Mouse (Mus musculus) embryonic facial prominence, embryonic 11.5 days (tissue): Measurements from ENCODE around the gene Fam155a. TPM values are rescaled to one million over a fixed set of nuclear protein-coding genes. Genes with fewer than 3 reads are reported as not detected.

ENCODE experiments used
- ATAC-seq: fragments of 200-750 bp; cut with Nextera tagmentation; replicated peaks from 2 replicates; pipeline ENCODE4 v1.8.0; 2017; ENCODE audit warnings: low read depth; ENCODE audit not compliant: insufficient number of reproducible peaks, low FRiP score, low TSS enrichment
- DNase-seq: peaks from one replicate; pipeline ENCODE4 v3.0.0-alpha.2; 2015; ENCODE audit warnings: low spot score
- H3K27ac ChIP-seq: fragments of 300-500 bp; sonication (generic); replicated peaks from 2 replicates; pipeline ENCODE4 v1.5.1; 2014; ENCODE audit warnings: mild to moderate bottlenecking, low read depth, low read length, control low read depth
- H3K27me3 ChIP-seq: fragments of 300-500 bp; sonication (generic); 2 replicates; pipeline ENCODE4 v1.6.1; 2014; ENCODE audit warnings: mild to moderate bottlenecking, low read length, moderate library complexity, mixed read lengths; ENCODE audit not compliant: control insufficient read depth, insufficient read depth
- H3K36me3 ChIP-seq: fragments of 300-500 bp; sonication (generic); replicated peaks from 2 replicates; pipeline ENCODE4 v1.6.1; 2014; ENCODE audit warnings: low read depth, mild to moderate bottlenecking, low read length, moderate library complexity, mixed read lengths; ENCODE audit not compliant: control insufficient read depth, insufficient read depth
- H3K4me1 ChIP-seq: fragments of 300-500 bp; sonication (generic); 2 replicates; pipeline ENCODE4 v1.6.1; 2014; ENCODE audit warnings: low read length, mixed read lengths; ENCODE audit not compliant: control insufficient read depth, insufficient read depth
- H3K4me2 ChIP-seq: fragments of 300-500 bp; sonication (generic); 2 replicates; pipeline ENCODE4 v1.6.1; 2014; ENCODE audit warnings: low read depth, mild to moderate bottlenecking, control low read depth, low read length, moderate library complexity
- H3K4me3 ChIP-seq: fragments of 300-500 bp; sonication (generic); 2 replicates; pipeline ENCODE4 v1.5.1; 2014; ENCODE audit warnings: low read depth, low read length, control low read depth
- H3K9ac ChIP-seq: fragments of 300-500 bp; sonication (generic); replicated peaks from 2 replicates; pipeline ENCODE4 v1.6.1; 2014; ENCODE audit warnings: mild to moderate bottlenecking, control low read depth, low read length
- H3K9me3 ChIP-seq: fragments of 300-500 bp; sonication (generic); replicated peaks from 2 replicates; pipeline ENCODE4 v1.6.1; 2016; ENCODE audit warnings: mild to moderate bottlenecking, low read length, inconsistent platforms, mixed read lengths; ENCODE audit not compliant: control insufficient read depth
- WGBS: fragments of 180-500 bp; shearing (Covaris S2); extraction: QIAGEN DNeasy Blood & Tissue Kit; methylation state at CpG from one replicate; pipeline ENCODE4 v1.1.7; 2014; 5-methylcytosine and 5-hydroxymethylcytosine counted together
- polyA plus RNA-seq: library from polyadenylated mRNA; unstranded; fragments of >200 nt; fragmentation: Nextera tagmentation; extraction: Ambion mirVana; gene quantifications from 2 replicates; pipeline ENCODE4 v1.2.1, GENCODE M21; 2014

Gene Fam155a
- polyA plus RNA-seq, 1 experiment from 2014 or later = 0.83 TPM

DNA sequence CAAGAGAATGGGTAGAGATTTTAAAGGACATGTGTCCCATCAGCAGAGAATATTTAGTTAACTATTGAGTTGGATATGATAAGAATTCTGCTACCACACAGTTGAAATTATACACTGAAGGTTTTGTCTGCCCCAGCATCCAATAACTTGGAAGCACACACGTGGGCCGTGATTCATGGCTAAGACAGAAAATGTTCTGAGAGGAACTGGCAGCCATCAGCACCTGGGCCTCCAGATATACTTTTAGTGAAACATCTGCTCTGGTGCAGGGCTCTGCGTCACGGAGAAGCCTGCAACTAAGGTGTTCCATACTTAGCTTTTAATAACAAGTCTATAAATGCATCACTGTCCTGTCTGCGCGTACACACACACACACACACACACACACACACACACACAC lies 24.8 kb upstream of the Fam155a start:
- Histone ChIP-seq H3K4me1 (no peaks in the 10 kb centered on the region), H3K36me3 (no peaks in the 10 kb centered on the region), H3K9ac (no peak overlapping the region), H3K27me3 (no peaks in the 10 kb centered on the region), H3K27ac (no peak overlapping the region), H3K9me3 (no peaks in the 10 kb centered on the region), H3K4me2 (no peak overlapping the region), H3K4me3 (no peak overlapping the region)
- ATAC-seq (no peak), DNase-seq (no peak)
- WGBS = 94% methylated on average over 6 of the region's 6 CpGs

DNA sequence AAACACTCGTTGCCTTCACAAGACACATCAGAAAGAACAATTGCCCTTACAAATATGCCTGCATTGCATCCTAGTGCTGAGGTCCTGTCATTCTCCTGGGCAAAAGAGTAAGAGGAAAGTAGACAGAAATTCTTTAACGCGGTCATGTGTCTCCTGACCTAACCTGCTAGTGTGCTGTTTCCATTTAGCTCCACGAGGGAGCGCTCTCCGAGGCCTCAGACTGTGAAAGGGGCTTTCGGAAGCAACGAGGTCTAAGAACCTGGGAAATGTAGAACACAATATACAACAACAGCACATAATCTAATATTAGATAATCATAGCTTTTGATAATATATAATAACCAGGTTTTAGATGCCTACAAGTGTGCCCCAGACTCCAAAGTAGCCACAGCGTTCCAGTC lies 22.4 kb upstream of the Fam155a start:
- Histone ChIP-seq H3K9ac (no peak overlapping the region), H3K36me3 (no peaks in the 10 kb centered on the region), H3K27me3 (no peaks in the 10 kb centered on the region), H3K4me3 (no peak overlapping the region), H3K9me3 (no peaks in the 10 kb centered on the region), H3K27ac (no peak overlapping the region), H3K4me1 (no peaks in the 10 kb centered on the region), H3K4me2 (no peak overlapping the region)
- 51% methylated on average over 9 of the region's 9 CpGs for WGBS
- ATAC-seq (no peak), DNase-seq (no peak)

DNA sequence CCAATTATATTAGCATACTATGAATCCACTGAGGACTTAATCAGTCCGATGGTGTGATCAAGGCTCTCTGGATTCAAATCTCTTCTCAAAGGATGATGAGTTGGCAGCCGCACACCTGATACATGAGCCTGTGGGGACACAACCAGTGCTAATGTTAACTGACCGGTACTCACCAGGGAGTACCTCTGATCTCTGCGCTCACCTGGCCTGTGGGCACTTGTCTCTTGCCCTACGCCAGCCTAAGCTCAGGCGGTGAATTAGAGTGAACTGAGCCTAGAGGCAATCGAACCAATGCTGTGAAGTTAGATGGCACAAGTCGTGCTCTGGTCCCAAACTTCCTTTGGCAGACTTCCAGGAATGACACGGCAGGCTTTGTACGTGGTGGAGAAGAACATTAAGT lies 9.4 kb upstream of the Fam155a start:
- Histone ChIP-seq H3K9me3 (no peaks in the 10 kb centered on the region), H3K4me1 (no peaks in the 10 kb centered on the region), H3K27me3 (no peaks in the 10 kb centered on the region), H3K27ac (no peak overlapping the region), H3K4me2 (no peak overlapping the region), H3K9ac (no peak overlapping the region), H3K4me3 (no peak overlapping the region), H3K36me3 (no peaks in the 10 kb centered on the region)
- ATAC-seq = no peak
- 88% methylated on average over 10 of the region's 10 CpGs for WGBS
- no peak for DNase-seq

DNA sequence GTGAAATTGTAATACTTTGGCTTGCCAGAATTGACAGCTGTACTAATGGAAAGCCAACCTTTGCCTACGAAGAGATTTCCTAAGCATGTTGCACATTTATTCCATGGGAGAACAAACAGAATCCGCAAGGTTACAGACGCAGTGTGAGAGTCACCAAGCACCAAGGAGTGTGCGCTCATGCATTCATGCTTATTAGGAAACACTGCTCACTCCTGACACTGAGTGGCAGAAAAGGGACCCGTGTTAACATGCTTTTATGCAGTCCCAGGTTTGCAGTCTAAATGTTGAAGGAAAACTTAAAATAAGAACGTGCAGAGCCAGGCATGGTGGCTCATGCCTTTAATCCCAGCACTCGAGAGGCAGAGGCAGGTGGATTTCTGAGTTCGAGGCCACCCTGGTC lies 7.2 kb upstream of the Fam155a start:
- no peaks in the 10 kb centered on the region for H3K4me1 ChIP-seq
- H3K36me3 ChIP-seq = no peaks in the 10 kb centered on the region
- no peaks in the 10 kb centered on the region for H3K9me3 ChIP-seq
- H3K4me3 ChIP-seq = no peak overlapping the region
- H3K27ac ChIP-seq = no peak overlapping the region
- no peak overlapping the region for H3K4me2 ChIP-seq
- DNase-seq = no peak
- WGBS = 84% methylated on average over 8 of the region's 8 CpGs
- H3K27me3 ChIP-seq = no peaks in the 10 kb centered on the region
- ATAC-seq = no peak
- H3K9ac ChIP-seq = no peak overlapping the region

DNA sequence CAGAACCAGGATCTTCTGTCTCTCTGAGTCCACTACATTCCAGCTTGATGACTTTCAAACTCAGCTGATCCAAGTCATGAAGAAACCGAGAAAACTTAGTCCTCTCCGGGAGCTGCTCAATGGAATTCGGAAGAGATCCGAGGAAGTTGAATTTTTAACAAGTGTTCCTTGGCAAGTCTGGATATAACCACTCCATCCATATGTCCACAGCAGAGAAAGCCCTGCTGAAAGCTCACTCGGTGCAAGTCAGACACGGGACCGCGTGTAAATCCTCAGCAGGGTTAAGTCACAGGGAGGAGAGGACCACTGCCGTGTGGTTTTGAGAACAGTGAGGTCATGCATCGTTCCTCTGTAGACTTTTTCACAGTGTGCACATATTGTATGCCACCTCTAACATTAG lies 5.9 kb upstream of the Fam155a start:
- ATAC-seq (no peak), DNase-seq (no peak)
- Histone ChIP-seq H3K27me3 (peaks cover under 1% of the 10 kb centered on the region), H3K4me2 (no peak overlapping the region), H3K4me3 (no peak overlapping the region), H3K4me1 (0 out of 2 replicates have a peak, but pooled peaks cover 2% of the 10 kb centered on the region), H3K9me3 (no peaks in the 10 kb centered on the region), H3K36me3 (no peaks in the 10 kb centered on the region), H3K27ac (no peak overlapping the region), H3K9ac (no peak overlapping the region)
- WGBS = 86% methylated on average over 10 of the region's 10 CpGs

DNA sequence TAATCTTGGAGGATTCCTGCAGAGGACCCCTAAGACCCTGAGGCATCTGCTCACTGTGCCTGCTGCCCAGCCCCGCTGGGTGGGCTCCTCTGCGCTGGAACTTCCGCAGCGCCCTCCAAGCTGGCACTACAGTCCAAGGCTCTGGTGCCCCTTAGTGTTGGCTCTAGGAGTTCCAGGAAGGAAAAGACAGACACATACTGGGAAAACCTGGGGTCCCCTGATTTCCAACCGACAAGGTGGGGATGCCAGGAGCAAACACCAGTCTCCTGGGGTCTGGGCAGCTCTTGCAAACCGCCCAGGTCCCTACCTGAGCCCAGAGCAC lies 1.5 kb upstream of the Fam155a start:
- ATAC-seq (no peak), DNase-seq (peak; percentile 24)
- Histone ChIP-seq H3K4me2 (no peak overlapping the region), H3K9me3 (no peaks in the 10 kb centered on the region), H3K27me3 (peaks cover 18% of the 10 kb centered on the region), H3K9ac (no peak overlapping the region), H3K4me3 (no peak overlapping the region), H3K36me3 (no peaks in the 10 kb centered on the region), H3K27ac (no peak overlapping the region), H3K4me1 (peaks cover 5% of the 10 kb centered on the region; the same call in 1 of the 2 replicates)
- WGBS = 2% methylated on average over 6 of the region's 6 CpGs

DNA sequence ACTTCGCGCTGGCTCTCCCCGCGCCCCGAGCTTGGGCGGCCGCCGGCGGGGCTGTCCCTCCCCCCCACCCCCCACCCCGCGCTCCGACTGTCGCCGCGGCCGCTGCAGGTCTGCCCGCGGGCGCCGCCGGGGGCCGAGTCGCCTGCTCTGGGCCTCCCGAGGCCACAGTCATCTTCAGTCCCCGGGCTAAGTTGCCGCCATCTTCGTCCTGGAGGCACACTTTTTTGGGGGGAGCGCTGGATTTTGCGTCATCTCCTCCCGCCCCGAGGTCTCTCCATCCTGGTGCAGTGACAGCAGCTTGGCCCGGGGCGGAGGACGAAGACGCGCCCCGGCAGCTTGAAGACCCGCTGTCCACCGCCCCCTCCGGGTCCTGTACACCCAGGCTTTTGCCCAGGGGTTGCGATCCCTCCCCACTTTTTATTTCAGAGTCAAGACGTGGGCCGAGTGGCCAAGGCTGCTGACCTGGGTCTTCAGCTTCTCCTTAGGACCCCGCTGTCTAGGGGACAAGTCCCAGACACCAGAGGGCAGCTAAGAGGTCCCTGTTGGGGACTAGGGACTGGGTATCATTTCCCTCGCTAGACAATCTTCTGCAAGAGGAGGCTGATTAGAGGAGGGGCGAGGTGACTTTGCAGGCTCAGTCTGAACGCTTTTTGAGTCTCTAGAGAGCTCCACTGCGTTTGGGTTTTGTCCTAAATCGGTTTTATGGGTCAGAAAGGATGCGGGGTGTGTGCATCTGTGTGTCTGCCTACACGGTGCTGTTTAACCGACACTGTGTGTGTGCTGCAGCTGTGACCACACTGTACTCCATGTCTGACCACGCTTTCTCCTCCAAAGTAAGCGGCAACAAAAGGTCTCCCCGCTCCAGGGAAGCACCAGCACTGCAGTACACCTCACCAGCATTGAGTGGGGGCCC lies 901 bp upstream of the Fam155a start:
- H3K36me3 ChIP-seq = no peaks in the 10 kb centered on the region
- peaks cover 5% of the 10 kb centered on the region; the same call in 1 of the 2 replicates for H3K4me1 ChIP-seq
- WGBS = under 1% methylated on average over 41 of the region's 55 CpGs
- peak overlapping the region; percentile 92 for H3K4me2 ChIP-seq
- DNase-seq (peak; percentile 11), ATAC-seq (peak; percentile 66)
- H3K27me3 ChIP-seq = peaks cover 18% of the 10 kb centered on the region
- peak overlapping the region; percentile 32; the same call in 1 of the 2 replicates for H3K9ac ChIP-seq
- H3K27ac ChIP-seq = no peak overlapping the region
- H3K9me3 ChIP-seq = no peaks in the 10 kb centered on the region
- peak overlapping the region; percentile 50 for H3K4me3 ChIP-seq

DNA sequence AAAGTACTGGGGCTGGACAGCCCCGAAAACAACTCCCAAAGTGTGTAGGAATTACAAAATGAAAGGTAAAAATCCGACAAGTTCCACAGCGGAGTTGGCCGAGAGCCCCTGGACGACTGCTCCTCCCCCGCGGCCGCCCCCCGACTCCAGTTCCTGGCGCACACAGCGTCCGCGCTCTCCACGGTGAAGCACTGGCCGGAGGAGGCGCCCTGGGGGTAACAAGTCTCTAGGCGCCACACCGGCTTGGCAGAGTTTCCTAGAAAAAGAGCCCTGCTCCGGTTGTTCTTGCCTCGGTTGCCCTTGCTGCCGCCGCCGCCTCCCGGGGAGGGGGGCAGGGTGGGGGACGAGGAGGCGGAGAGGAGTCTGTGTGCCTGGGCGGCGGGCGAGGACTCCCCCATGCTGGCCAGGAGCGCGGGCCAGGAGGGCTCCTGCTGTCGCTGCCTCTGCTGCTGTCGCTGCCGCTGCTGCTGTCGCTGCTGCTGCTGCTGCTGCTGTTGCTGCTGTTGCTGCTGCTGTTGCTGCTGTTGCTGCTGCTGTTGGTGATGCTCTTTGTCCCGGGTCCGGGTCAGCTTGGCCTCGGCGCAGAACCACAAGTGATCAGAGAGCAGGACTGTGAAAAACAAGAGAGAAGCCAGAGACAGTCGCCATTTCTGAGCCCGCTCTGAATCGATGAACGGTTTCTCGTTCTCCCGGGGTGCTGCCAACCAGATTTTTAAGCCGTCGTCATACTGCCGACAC lies 531 bp downstream of the Fam155a start:
- Histone ChIP-seq H3K27ac (no peak overlapping the region), H3K4me3 (peak overlapping the region; percentile 50), H3K4me2 (peak overlapping the region; percentile 92), H3K4me1 (peaks cover 5% of the 10 kb centered on the region; the same call in 1 of the 2 replicates), H3K36me3 (no peaks in the 10 kb centered on the region), H3K27me3 (peaks cover 18% of the 10 kb centered on the region), H3K9me3 (no peaks in the 10 kb centered on the region), H3K9ac (peak overlapping the region; percentile 25; the same call in 1 of the 2 replicates)
- 1% methylated on average over 38 of the region's 48 CpGs for WGBS
- DNase-seq = peak; percentile 32
- no peak; the same call in 1 of the 2 replicates for ATAC-seq
